Mouse (Mus musculus) layer of hippocampus, adult 2 months (tissue): Measurements from ENCODE around the gene 4933402J07Rik. TPM values are rescaled to one million over a fixed set of nuclear protein-coding genes. Genes with fewer than 3 reads are reported as not detected.

Experiments used
- DNase-seq, 2 experiments: peaks; one replicate each; pipeline ENCODE4 v3.0.0; 2022; ENCODE audit warnings: low spot score in 2 of 2
- H3K27ac ChIP-seq: fragments of 200-600 bp; 2 replicates; pipeline ENCODE4 v1.8.1; 2022
- H3K4me3 ChIP-seq: fragments of 200-600 bp; 2 replicates; pipeline ENCODE4 v1.8.1; 2022; ENCODE audit warnings: mild to moderate bottlenecking
- CTCF ChIP-seq: fragments of 200-600 bp; conservative IDR thresholded peaks from 2 replicates; pipeline ENCODE4 v1.8.1; 2022; ENCODE audit warnings: antibody characterized with exemption, mild to moderate bottlenecking, moderate library complexity
- total RNA-seq, 2 experiments: library from RNA; stranded (reverse); gene quantifications; 2 replicates each; pipeline ENCODE4 v1.2.3; 2021

The 4933402J07Rik gene
- total RNA-seq, 2 experiments from 2014 or later = not detected

- no peak for TF ChIP-seq CTCF
- peak overlapping the region; percentile 8; the same call in 1 of the 2 replicates for H3K4me3 ChIP-seq
These were observed 6.9 kb downstream of the 4933402J07Rik start for GRCm38 (mm10) chr8:87570564-87570855.

DNA sequence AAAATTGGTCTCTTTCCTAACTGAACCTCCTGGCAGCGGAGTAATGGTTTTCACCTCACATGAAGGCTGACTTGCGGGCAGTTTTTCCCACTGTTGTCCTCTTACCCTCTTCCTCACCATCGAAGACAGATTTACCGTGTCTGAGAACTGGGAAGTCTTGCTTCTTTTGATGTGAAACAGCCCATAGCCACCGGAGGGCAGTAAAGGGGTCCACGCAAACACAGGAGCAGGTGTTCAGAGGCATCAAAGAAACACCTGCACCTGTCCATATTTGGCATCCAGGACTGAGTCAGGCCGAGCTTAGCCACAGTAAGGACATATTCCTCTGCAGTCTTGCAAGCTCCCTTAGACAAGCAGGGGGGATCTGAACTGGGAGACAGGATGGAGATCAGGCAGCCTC lies 7.2 kb downstream of the 4933402J07Rik start:
- TF ChIP-seq CTCF = peak; percentile 63
- DNase-seq = no peak
- H3K4me3 ChIP-seq = peak overlapping the region; percentile 8; the same call in 1 of the 2 replicates
- no peak overlapping the region for H3K27ac ChIP-seq

More at GRCm38 (mm10) chr8:87570564-87570855, 6.9 kb downstream of the 4933402J07Rik start:
- no peak for DNase-seq
- no peak overlapping the region for H3K27ac ChIP-seq

- TF ChIP-seq CTCF = peak; percentile 86
- Histone ChIP-seq H3K27ac (no peak overlapping the region), H3K4me3 (no peak overlapping the region)
- DNase-seq = peak; percentile 56 to 64
These were observed 30.6 kb downstream of the 4933402J07Rik start for GRCm38 (mm10) chr8:87594272-87594671.

DNA sequence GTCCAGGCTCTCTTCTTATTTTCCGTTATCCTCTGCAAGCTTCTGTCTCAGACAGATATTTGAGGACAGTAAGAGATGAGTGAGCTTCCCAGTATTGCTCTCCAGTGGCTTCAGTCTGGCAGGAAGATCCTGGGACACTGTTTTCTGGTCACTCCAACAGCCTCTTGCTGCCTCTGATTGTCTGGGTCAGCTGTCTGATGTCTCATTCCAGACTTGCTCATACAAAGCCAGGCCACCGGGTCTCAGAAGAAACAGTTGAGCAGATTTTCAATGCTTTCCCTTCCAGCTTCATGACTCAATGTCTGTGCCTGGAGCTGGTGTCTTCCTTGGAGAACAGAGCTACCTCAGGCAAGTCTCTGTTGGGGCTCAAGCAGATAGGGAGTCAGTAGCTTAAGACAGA lies 39.1 kb downstream of the 4933402J07Rik start:
- DNase-seq = no peak
- Histone ChIP-seq H3K4me3 (no peak overlapping the region), H3K27ac (no peak overlapping the region)
- TF ChIP-seq CTCF = no peak

DNA sequence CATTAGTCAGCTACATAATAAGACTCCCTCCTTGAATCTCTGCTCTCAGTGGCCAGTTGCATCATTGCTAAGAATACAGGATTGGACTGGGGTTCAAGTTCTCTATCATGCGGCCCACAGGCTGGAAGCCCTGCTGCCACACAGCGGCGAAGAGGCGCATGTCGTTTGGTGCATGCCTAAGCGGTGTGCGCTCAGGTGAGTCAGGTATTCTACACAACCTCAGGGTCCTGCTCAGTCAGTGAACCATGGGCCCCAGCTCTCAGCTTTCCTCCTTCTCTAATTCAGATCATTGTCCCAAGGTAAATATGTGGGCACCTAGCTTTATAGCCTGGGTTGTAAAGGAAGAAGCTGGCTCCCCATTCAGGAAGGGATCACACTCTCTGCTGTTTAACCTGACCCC lies 45.5 kb downstream of the 4933402J07Rik start:
- TF ChIP-seq CTCF = no peak
- no peak overlapping the region for H3K27ac ChIP-seq
- no peak for DNase-seq
- no peak overlapping the region for H3K4me3 ChIP-seq

GRCm38 (mm10) chr8:87609651-87610192 lies 46.1 kb downstream of the 4933402J07Rik start:
- no peak for TF ChIP-seq CTCF
- Histone ChIP-seq H3K4me3 (no peak overlapping the region), H3K27ac (no peak overlapping the region)
- no peak for DNase-seq

GRCm38 (mm10) chr8:87613701-87614100 lies 50.0 kb downstream of the 4933402J07Rik start:
- DNase-seq = no peak
- TF ChIP-seq CTCF = peak; percentile 44
- H3K4me3 ChIP-seq = no peak overlapping the region
- no peak overlapping the region for H3K27ac ChIP-seq

DNA sequence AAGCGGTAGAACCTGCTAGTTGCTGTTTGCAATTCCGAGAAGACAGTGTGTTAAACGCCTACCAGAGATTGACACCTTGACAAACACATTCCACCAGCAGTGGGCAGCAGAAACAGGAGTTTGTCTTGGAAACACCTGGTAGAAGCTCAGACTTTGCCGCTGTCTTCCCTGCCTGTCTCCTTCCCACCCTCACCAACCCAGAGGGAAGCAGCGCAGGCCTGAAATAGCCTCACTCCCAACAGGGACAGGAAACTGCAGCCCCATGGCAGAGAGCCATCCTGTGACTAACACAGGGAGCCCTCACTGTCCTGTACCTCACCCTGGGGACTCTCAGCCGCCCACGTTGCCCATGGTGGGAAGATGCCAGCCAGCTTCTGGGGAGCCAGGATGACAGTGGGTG lies 55.5 kb downstream of the 4933402J07Rik start:
- no peak overlapping the region for H3K4me3 ChIP-seq
- no peak overlapping the region for H3K27ac ChIP-seq
- TF ChIP-seq CTCF = peak; percentile 31; the same call in 1 of the 2 replicates
- DNase-seq = no peak

GRCm38 (mm10) chr8:87619529-87619928 lies 55.9 kb downstream of the 4933402J07Rik start:
- no peak for TF ChIP-seq CTCF
- DNase-seq = no peak
- no peak overlapping the region for H3K4me3 ChIP-seq
- H3K27ac ChIP-seq = no peak overlapping the region

DNA sequence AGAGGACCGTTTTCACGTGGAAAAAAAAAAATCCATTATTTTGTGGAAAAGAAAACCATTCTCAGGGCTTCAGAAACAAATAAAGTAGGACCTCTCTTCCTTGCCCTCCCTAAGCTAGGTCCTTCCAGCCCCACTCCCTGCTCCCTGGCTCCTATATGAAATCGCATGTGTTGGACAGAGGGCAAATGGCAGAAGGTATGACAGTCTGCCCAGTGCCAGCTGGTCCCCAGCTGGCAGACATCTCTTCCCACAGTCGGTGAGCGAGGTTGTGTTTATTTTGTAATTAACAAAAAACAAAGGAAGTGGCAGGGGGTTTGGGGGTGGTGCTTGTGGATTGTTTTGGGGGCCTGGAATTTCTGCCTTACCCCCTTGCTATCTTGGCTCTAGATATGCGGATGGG lies 56.6 kb downstream of the 4933402J07Rik start:
- H3K27ac ChIP-seq = no peak overlapping the region
- no peak for TF ChIP-seq CTCF
- no peak overlapping the region for H3K4me3 ChIP-seq
- no peak for DNase-seq

GRCm38 (mm10) chr8:87621181-87621580 lies 57.5 kb downstream of the 4933402J07Rik start:
- no peak for DNase-seq
- TF ChIP-seq CTCF = no peak
- Histone ChIP-seq H3K27ac (no peak overlapping the region), H3K4me3 (no peak overlapping the region)

GRCm38 (mm10) chr8:87629656-87630055 lies 66.0 kb downstream of the 4933402J07Rik start:
- TF ChIP-seq CTCF = no peak
- H3K27ac ChIP-seq = no peak overlapping the region
- H3K4me3 ChIP-seq = no peak overlapping the region
- no peak for DNase-seq

- no peak overlapping the region for H3K4me3 ChIP-seq
- no peak for TF ChIP-seq CTCF
- no peak overlapping the region for H3K27ac ChIP-seq
- DNase-seq = no peak
These were observed 68.1 kb downstream of the 4933402J07Rik start for GRCm38 (mm10) chr8:87631776-87632175.

- no peak for DNase-seq
- Histone ChIP-seq H3K27ac (no peak overlapping the region), H3K4me3 (no peak overlapping the region)
- no peak for TF ChIP-seq CTCF
These were observed 72.6 kb downstream of the 4933402J07Rik start for GRCm38 (mm10) chr8:87636226-87636742.

Other genes with a start within 250 kb of the 4933402J07Rik start
- gene Cbln1, start 91.2 kb upstream of the 4933402J07Rik start, total RNA-seq = 1 to 10 TPM; 4.1 to 5.1 TPM